Comparison of ENCODE assay signal across 25 mouse cellular contexts in the genomic region with DNA sequence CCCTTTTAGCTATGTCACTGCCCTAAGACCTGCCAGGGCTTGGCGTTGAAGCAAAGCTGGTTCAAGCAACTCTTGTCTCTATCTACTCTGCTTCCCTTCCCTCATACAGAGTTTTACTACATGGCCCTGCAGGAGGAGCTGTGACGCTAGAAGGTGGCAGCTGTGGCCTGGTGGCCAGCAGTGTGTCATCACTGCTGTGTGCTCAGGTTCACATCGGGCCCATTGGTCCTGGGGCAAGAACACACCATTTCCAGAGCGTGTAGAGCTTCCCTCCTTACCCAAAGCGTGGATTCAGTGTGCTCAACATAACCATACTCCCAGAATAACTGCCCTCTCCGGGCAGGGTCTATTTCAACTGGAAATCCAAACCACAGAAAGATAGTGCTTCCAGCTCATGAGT.
"Had no signal": no experiment of that assay in that cellular context is flagged by ENCODE, and none has a peak within 500 bp of the region (broad histone marks: within the 10 kb centered on the region; RNA-seq: fewer than 3 reads in every experiment).

No protein-coding gene starts in this region.

- ATAC-seq: hindbrain, embryonic 16.5 days; inflammation-experienced regulatory T-cells, adult 6 months; intestine, embryonic 15.5 days; intestine, postnatal 0 days had no signal

- H3K27me3 ChIP-seq: heart, embryonic 12.5 days; hindbrain, embryonic 12.5 days; intestine, embryonic 15.5 days; limb, embryonic 12.5 days; liver, embryonic 15.5 days had no signal

- H3K9me3 ChIP-seq: heart, embryonic 12.5 days; hindbrain, embryonic 10.5 days; hindbrain, embryonic 12.5 days; intestine, embryonic 15.5 days; limb, embryonic 10.5 days; limb, embryonic 12.5 days; liver, embryonic 15.5 days had no signal

- H3K27ac ChIP-seq: gastrocnemius, adult 2 months; hindbrain, embryonic 10.5 days; hindbrain, embryonic 12.5 days; hindbrain, embryonic 14.5 days; intestine, embryonic 15.5 days; layer of hippocampus, adult 2 months; left cerebral cortex, adult 2 months; limb, embryonic 10.5 days; limb, embryonic 12.5 days; liver, embryonic 15.5 days had no signal

- DNase-seq: gastrocnemius, adult 2 months; gastrocnemius, postnatal 10 days; gastrocnemius, postnatal 25 days; heart, postnatal 10 days; heart, postnatal 4 days; kidney, adult 18-20 months; kidney, adult 8-10 months; kidney, postnatal 10 days; kidney, postnatal 25 days; kidney, postnatal 4 days; liver had no signal

- H3K9ac ChIP-seq: heart, embryonic 12.5 days; hindbrain, embryonic 12.5 days; hindbrain, embryonic 14.5 days; intestine, embryonic 15.5 days; limb, embryonic 12.5 days; liver, embryonic 15.5 days had no signal

- H3K4me3 ChIP-seq: gastrocnemius, adult 2 months; heart, embryonic 12.5 days; hindbrain, embryonic 10.5 days; hindbrain, embryonic 12.5 days; intestine, embryonic 15.5 days; layer of hippocampus, adult 2 months; left cerebral cortex, adult 2 months; limb, embryonic 10.5 days; limb, embryonic 12.5 days; liver, embryonic 15.5 days had no signal

- H3K4me2 ChIP-seq: heart, embryonic 12.5 days; hindbrain, embryonic 12.5 days; hindbrain, embryonic 14.5 days; intestine, embryonic 15.5 days; limb, embryonic 12.5 days; liver, embryonic 11.5 days; liver, embryonic 15.5 days had no signal

- H3K4me1 ChIP-seq: heart, embryonic 12.5 days; hindbrain, embryonic 10.5 days; hindbrain, embryonic 12.5 days; intestine, embryonic 15.5 days; limb, embryonic 10.5 days; limb, embryonic 12.5 days; liver, embryonic 15.5 days had no signal
